In the genomic region with DNA sequence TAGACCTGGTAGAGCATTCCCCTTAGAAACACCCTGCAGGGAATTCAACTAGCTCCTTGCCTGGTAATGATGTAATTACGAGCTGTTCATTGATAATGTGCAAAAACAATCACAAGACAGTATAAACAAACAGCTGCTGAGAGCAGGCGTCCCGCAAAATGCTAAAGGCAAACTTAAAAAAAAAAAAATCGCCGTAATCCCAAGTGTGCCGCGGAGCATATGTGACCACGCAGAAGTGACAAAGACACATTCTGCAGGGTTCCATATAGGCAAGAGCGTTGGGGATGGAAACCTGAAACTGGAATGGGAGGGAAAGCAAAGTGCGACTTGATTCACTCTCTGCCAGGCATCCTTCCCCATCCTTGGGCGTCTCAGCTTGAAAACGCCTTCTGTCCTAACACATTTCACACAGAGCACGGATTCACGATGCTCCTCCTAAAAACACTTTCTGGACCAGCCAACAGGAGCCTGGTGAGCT, we compare ENCODE assay signal across 15 mouse cellular contexts. TPM values are rescaled to one million over a fixed set of nuclear protein-coding genes. Genes with fewer than 3 reads are reported as not detected.
A peak's percentile ranks its signal among the peaks of the same experiment; 100 is the strongest.
DNase-seq lines count a peak whose midpoint lies in the region; ATAC-seq lines count a peak whose summit lies in the region.
"Had no signal": no experiment of that assay in that cellular context is flagged by ENCODE, and none has a peak within 500 bp of the region (broad histone marks: within the 10 kb centered on the region; RNA-seq: fewer than 3 reads in every experiment).

No protein-coding gene starts in this region.

- no peak overlapping the region for H3K9ac ChIP-seq in forebrain, embryonic 14.5 days (ENCODE audit: low read length)
- no peak overlapping the region for H3K9ac ChIP-seq in forebrain, embryonic 12.5 days
- no peak overlapping the region for H3K9ac ChIP-seq in hindbrain, embryonic 16.5 days (ENCODE audit: low read depth, low read length)
- no peak overlapping the region for H3K9ac ChIP-seq in hindbrain, embryonic 11.5 days (ENCODE audit: low read depth, low read length)
- H3K9ac ChIP-seq: liver, embryonic 13.5 days had no signal

- ATAC-seq in forebrain, embryonic 14.5 days, result peak; percentile 79; the same call in 1 of the 2 replicates
- ATAC-seq in forebrain, embryonic 12.5 days (ENCODE audit: low FRiP score), result no peak
- ATAC-seq in hindbrain, embryonic 16.5 days, result 0 out of 2 replicates have a peak, but pooled peaks have one; percentile 20
- ATAC-seq in hindbrain, embryonic 11.5 days (ENCODE audit: low FRiP score), result no peak

- H3K4me1 ChIP-seq in forebrain, embryonic 14.5 days (ENCODE audit: control insufficient read depth, insufficient read depth, low read length), result 0 out of 2 replicates have a peak, but pooled peaks cover 3% of the 10 kb centered on the region
- no peaks in the 10 kb centered on the region for H3K4me1 ChIP-seq in forebrain, embryonic 12.5 days
- no peaks in the 10 kb centered on the region for H3K4me1 ChIP-seq in hindbrain, embryonic 16.5 days (ENCODE audit: control insufficient read depth, insufficient read depth, low read depth, low read length)
- no peaks in the 10 kb centered on the region for H3K4me1 ChIP-seq in hindbrain, embryonic 11.5 days (replicated peaks; ENCODE audit: control insufficient read depth, insufficient read depth, low read length)
- H3K4me1 ChIP-seq: liver, embryonic 13.5 days had no signal

- H3K36me3 ChIP-seq in forebrain, embryonic 14.5 days (ENCODE audit: control insufficient read depth, insufficient read depth, low read length), result no peaks in the 10 kb centered on the region
- no peaks in the 10 kb centered on the region for H3K36me3 ChIP-seq in forebrain, embryonic 12.5 days (replicated peaks)
- no peaks in the 10 kb centered on the region for H3K36me3 ChIP-seq in hindbrain, embryonic 16.5 days (ENCODE audit: control insufficient read depth, insufficient read depth, low read length)
- no peaks in the 10 kb centered on the region for H3K36me3 ChIP-seq in hindbrain, embryonic 11.5 days (ENCODE audit: control insufficient read depth, insufficient read depth, low read length)
- H3K36me3 ChIP-seq: G1E; liver, embryonic 13.5 days had no signal

- no peak overlapping the region for H3K4me2 ChIP-seq in forebrain, embryonic 14.5 days (ENCODE audit: low read length)
- H3K4me2 ChIP-seq in forebrain, embryonic 12.5 days, result no peak overlapping the region
- peak overlapping the region; percentile 19 for H3K4me2 ChIP-seq in hindbrain, embryonic 16.5 days (ENCODE audit: low read length)
- H3K4me2 ChIP-seq in hindbrain, embryonic 11.5 days (replicated peaks; ENCODE audit: low read depth, low read length), result no peak overlapping the region
- H3K4me2 ChIP-seq: liver, embryonic 13.5 days had no signal

- no peak overlapping the region for H3K4me3 ChIP-seq in forebrain, embryonic 14.5 days (ENCODE audit: low read depth, low read length)
- H3K4me3 ChIP-seq in forebrain, embryonic 12.5 days (replicated peaks), result no peak overlapping the region
- H3K4me3 ChIP-seq in hindbrain, embryonic 16.5 days (ENCODE audit: low read length), result no peak overlapping the region
- no peak overlapping the region for H3K4me3 ChIP-seq in hindbrain, embryonic 11.5 days (ENCODE audit: low read depth, low read length)
- H3K4me3 ChIP-seq: liver, embryonic 13.5 days had no signal

- no peaks in the 10 kb centered on the region for H3K9me3 ChIP-seq in forebrain, embryonic 14.5 days (replicated peaks; ENCODE audit: control insufficient read depth, low read length)
- H3K9me3 ChIP-seq in forebrain, embryonic 12.5 days, result no peaks in the 10 kb centered on the region
- no peaks in the 10 kb centered on the region for H3K9me3 ChIP-seq in hindbrain, embryonic 16.5 days (ENCODE audit: control insufficient read depth, low read length)
- no peaks in the 10 kb centered on the region for H3K9me3 ChIP-seq in hindbrain, embryonic 11.5 days (ENCODE audit: control insufficient read depth, low read length)
- H3K9me3 ChIP-seq: G1E; liver, embryonic 13.5 days had no signal

- peak; percentile 79 for DNase-seq in forebrain, embryonic 14.5 days (ENCODE audit: low spot score)
- no peak for DNase-seq in hindbrain, embryonic 11.5 days (ENCODE audit: low spot score)
- peak; percentile 65 for DNase-seq in right cerebral cortex, adult 18-20 months
- no peak for DNase-seq in right cerebral cortex, postnatal 14 days
- no peak for DNase-seq in testis, postnatal 10 days (ENCODE audit: low spot score)
- no peak for DNase-seq in urinary bladder, adult 2 months (ENCODE audit: low spot score)
- DNase-seq: cerebellum, adult 18-20 months; gastrocnemius, postnatal 14 days; kidney, adult 11 months; kidney, postnatal 36 days; liver, embryonic 13.5 days had no signal

- no peak overlapping the region for H3K27ac ChIP-seq in forebrain, embryonic 14.5 days (ENCODE audit: low read depth, low read length)
- no peak overlapping the region for H3K27ac ChIP-seq in forebrain, embryonic 12.5 days
- no peak overlapping the region for H3K27ac ChIP-seq in hindbrain, embryonic 16.5 days (ENCODE audit: low read depth, low read length)
- no peak overlapping the region for H3K27ac ChIP-seq in hindbrain, embryonic 11.5 days (ENCODE audit: low read depth, low read length)
- H3K27ac ChIP-seq: liver, embryonic 13.5 days; stomach, postnatal 0 days had no signal

- H3K27me3 ChIP-seq in forebrain, embryonic 14.5 days (replicated peaks; ENCODE audit: control insufficient read depth, insufficient read depth, low read length), result no peaks in the 10 kb centered on the region
- H3K27me3 ChIP-seq in forebrain, embryonic 12.5 days, result no peaks in the 10 kb centered on the region
- H3K27me3 ChIP-seq in hindbrain, embryonic 16.5 days (replicated peaks; ENCODE audit: control insufficient read depth, insufficient read depth, low read length), result no peaks in the 10 kb centered on the region
- no peaks in the 10 kb centered on the region for H3K27me3 ChIP-seq in hindbrain, embryonic 11.5 days (ENCODE audit: control insufficient read depth, insufficient read depth, low read length)
- H3K27me3 ChIP-seq: liver, embryonic 13.5 days had no signal

- 42% methylated on average over 14 of the region's 14 CpGs for WGBS in forebrain, embryonic 14.5 days
- WGBS in forebrain, embryonic 12.5 days, result 57% methylated on average over 14 of the region's 14 CpGs
- 48% methylated on average over 14 of the region's 14 CpGs for WGBS in hindbrain, embryonic 16.5 days
- 64% methylated on average over 14 of the region's 14 CpGs for WGBS in hindbrain, embryonic 11.5 days

RNA-seq across cellular contexts. Expression of gene Sub1, which starts 28.0 kb away (rescaled TPM):
- polyA plus RNA-seq in forebrain, embryonic 14.5 days (2014; fragmentation: Nextera tagmentation; extraction: Ambion mirVana), result 534 and 557 TPM in 2 replicates
- 666 and 676 TPM in 2 replicates for polyA plus RNA-seq in forebrain, embryonic 12.5 days (2016; fragmentation: Nextera tagmentation; extraction: Ambion mirVana)
- 474 and 502 TPM in 2 replicates for polyA plus RNA-seq in hindbrain, embryonic 16.5 days (2015; fragmentation: Nextera tagmentation; extraction: Ambion mirVana)
- 722 and 727 TPM in 2 replicates for polyA plus RNA-seq in hindbrain, embryonic 11.5 days (2014; fragmentation: Nextera tagmentation; extraction: Ambion mirVana)
- 129 and 172 TPM in 2 replicates for polyA plus RNA-seq in urinary bladder, adult 2 months (2012; rRNA removed)

Comparison
In these comparisons a context has a peak if more than half of its experiments do, and no peak if none do; other contexts are left out.
1. ATAC-seq: peak in forebrain, embryonic 14.5 days (single experiment) and hindbrain, embryonic 16.5 days (single experiment); none in forebrain, embryonic 12.5 days (single experiment) and hindbrain, embryonic 11.5 days (single experiment).
2. DNase-seq: peak in forebrain, embryonic 14.5 days (single experiment) and right cerebral cortex, adult 18-20 months (single experiment); none in hindbrain, embryonic 11.5 days (single experiment), right cerebral cortex, postnatal 14 days (single experiment), testis, postnatal 10 days (single experiment) and urinary bladder, adult 2 months (single experiment).